Mouse (Mus musculus): ENCODE results near the gene Tefm.

DNA sequence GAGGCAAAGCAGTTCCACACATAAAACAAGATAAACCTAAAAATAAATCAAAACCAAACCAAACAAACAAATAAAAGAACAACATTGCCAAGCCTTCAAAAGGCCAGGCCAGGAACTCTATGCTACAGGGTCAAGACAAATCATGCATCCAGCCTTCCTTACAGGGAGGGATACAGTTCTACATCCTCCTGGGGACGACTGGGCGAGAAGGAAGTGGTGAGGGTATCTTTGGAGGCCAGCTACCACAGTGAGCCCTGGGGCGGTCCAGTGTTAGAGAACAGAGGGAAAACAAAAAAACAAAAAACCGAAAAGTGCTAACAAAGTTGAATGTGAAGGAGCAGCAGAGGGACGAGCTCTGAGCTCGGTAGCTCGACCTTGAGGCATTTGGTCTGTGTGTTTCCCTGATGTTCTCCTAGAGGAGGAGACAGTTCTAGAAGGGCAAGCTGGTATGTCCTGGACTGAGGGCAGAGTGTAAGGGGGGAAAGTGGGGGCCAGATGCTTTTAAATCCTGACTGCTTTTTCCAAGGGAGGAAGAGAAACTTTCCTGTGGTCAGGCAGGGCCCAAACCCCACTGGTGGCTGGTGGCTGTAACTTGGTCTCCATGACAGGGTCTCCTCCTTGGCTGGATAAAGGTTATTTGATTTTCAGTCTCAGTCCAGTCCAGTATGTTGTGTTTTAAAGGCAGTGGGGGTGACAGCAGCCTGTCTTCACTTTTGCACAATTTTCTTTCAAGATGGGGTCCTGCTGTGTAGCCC is 21.6 kb upstream of the Tefm start:
- TF ChIP-seq GATA1 (IDR thresholded peaks at IDR 0.05; ENCODE audit: borderline replicate concordance, low read length) (no peak), FLI1 (IDR thresholded peaks at IDR 0.05; ENCODE audit: low read length) (no peak)
